Mouse (Mus musculus): ENCODE data around the gene Aktip. TPM values are rescaled to one million over a fixed set of nuclear protein-coding genes. Genes with fewer than 3 reads are reported as not detected.
A peak's percentile ranks its signal among the peaks of the same experiment; 100 is the strongest.

The Aktip gene
- total RNA-seq, 2 experiments from 2014 or later, result 63.0 to 67.4 TPM

DNA sequence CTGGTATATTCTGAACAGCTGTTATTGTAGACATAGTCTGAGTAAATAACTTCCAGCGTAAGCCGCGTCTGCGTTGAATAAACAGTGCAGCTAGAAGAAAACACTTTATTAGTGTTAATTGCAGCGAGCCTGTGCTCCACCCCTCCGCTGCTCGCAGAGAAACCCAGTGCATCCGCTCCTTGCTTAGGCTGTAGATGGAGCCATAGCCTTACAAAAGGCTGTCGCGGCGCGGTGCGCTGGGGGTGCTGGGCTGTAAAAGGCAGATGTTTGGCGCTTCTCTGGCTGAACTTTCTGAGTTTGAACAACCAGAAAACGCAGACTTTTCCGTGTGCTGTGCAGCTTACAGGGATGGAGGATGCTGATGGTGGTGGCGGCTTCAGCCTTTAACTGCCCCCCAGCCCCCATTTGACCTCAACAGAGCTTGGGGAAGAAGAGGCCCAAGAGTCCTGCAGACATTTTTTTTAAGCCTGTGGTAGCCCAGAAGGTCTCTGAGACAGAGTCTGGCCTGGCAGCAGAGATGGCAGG lies 8.9 kb downstream of the Aktip start:
- peak; percentile 34 to 73 for DNase-seq

DNA sequence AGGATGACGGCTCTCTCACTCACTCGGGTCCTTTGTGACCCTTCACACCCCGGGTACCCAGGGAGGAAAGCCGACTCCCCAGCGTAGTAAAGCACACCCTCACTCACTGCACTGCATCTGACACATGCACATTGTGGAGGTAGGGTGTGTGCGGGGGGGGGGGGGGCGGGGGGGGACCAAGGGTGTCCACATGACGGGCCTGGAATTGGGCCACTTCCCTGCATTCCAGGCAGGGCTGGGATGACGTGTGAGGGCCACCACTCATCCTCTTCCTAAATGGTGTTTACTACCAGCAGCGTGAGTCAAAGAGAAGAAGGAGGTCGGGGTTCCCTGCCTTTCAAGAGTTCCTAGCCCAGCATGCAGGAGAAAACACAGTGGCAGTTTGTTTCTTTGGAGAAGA lies 11.6 kb downstream of the Aktip start:
- no peak for DNase-seq

DNA sequence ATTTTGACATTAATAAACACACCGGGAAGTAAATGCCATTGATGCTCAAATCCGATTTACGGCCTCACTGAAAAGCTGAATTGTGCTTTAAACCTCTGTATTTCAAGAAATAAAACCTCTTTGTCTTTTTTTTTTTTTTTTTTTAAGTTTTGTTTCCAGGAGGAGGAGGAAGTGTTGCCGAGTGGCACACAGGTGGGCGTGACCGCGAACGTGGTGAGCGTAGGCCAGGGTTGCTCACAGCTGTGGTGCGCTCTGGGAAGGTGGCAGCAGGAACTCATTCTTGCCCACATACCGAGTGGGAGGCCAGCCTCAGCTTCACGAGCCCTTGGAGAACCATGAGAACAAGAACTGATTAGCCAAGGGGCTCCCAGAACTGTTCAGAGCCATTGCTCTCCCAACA lies 13.4 kb downstream of the Aktip start:
- DNase-seq, result no peak

DNA sequence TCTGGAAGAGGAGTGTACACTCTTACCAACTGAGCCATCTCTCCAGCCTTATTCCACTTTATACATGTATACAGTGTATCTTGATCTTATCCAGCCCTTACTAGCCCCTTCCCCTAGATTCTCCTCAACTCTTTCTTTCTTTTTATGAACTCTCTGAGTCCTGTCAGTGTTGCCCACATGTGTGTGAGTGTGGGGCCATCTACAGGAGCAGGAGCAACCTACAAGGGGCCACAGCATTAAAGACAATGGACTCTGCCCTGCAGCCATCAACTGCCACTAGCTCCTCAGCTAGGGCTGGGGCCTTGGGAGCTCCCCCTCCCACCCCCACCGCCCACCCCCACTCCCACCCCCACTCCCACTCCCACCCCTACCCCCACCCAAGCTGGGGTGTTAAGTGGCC lies 22.1 kb downstream of the Aktip start:
- no peak for DNase-seq

DNA sequence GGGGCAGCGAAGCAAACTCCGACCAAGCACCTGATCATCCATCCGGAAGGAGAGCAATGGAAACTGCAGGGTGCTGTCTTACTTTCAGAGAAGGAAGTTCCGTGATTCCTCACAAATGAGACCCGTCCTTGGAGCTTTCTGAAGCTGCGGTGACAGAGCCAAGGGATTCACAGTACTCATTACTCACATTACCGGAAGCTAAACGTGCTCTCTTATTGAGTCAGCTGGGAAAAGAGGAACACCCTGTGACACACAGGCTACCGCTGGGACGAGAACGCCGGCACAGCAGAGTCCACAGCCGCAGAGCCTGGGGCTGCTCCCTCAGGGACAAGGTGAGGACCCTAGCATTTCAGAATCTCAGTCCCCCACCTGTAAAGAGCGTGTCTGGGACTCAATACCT lies 23.6 kb downstream of the Aktip start:
- no peak for DNase-seq

DNA sequence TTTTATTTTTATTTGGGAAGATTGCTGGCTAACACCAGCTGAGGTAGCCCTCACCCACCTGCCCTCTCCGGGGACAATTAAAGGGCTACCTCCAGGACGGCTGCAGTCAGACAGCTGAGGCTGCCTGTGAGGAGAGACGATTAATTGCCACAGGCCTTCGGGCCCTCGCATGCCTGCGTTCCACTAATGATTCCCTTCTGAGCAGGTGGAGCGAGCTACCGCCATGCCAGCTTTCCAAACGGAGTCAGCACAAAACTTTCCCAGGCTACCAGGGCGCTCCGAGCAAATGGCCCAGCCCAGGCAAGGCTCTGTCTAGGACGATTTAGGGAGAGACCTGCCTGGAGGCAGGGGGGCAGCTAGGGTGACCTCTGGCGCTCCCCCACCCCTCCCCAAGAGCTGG lies 28.2 kb downstream of the Aktip start:
- no peak for DNase-seq

DNA sequence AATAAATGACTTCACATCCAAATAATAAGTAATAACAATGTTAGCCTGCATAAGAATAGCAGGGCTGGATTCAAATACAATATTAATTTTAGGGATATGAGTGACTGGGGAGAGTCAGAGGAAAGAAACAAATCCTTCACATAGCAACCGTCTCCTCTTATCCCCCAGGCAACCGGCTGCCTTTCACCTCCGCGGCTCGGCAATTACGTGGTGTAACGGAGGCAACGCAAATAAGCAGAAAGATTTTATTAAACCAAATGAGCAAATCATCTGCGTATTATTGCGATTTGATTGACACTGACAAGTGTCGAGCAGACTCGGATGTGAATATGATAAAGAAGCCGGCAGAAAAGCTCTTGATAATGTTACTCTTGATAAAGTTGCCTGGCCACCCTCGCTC lies 28.9 kb downstream of the Aktip start:
- no peak for DNase-seq

DNA sequence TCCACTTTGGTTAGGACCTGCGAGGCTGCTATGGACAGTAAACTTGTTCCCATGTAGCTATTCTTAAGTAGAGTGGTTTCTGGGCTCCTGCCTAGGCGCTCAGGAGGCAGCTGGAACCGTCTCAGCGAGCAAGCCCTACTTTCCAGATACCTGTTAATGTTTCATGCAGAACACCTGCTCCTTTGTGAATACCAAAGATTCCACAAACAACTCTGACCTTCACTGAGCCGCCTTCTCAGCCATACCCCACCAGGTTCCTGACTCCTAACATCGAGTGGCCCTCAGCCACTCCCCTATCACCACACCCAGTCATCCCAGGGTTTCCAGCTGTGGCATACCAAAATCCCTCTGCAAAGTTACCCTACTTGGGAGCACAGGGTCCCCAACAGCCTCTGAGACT lies 29.6 kb downstream of the Aktip start:
- DNase-seq, result no peak

DNA sequence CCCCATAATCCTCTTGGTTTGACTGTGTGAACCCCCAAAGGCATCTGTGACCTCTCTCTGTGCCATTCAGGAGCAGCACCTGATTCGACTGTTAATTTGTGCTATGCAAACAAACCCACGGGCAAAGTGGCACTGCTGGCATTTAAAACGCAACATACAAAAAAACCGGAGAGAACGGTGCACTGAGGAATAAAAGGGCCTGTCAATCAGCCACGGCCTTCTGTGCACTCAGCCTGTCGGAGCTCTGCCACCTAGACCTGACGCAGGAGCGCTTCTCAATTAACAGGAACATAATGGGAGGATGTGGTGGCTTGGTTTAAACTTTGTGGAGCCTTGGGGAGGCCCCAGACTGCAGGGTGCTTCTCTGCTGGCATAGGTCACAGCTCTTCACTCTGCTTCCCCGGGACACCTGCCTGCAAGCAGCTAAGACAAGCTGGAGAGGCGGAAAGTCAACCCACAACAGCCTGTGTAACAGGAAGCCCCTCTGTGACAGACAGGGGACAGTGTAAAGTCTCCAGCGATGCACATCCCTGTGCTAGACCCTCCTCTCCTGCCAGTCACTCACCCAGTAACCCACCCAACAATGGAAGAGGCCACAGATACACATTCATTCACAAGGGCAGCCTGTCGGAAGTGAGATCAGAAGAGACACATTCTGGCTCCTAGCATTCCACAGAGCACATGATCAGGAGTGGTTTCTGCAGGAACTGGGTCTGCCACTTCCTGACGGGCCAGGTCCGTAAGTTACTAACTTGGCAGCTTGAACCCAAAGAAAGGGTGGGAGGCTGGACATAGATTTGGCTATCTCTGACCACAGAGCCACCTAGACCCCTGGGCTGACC lies 39.6 kb downstream of the Aktip start:
- DNase-seq, result no peak

DNA sequence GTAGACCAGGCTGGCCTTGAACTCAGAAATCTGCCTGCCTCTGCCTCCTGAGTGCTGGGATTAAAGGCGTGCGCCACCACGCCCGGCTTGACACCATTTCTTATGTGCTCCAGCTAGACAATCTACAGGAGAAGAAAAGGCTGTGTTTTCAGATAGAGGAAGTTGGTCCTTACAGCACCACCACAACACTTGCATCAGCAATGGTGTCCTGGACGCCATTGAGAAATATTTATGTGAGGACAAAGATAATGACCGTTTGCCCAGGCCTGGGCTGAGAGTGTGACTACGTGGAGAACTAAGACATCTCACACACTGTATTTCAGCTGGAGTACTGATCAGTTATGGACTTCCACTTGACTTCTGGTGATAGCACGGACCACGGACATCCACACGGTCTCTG lies 41.2 kb downstream of the Aktip start:
- no peak for DNase-seq

DNA sequence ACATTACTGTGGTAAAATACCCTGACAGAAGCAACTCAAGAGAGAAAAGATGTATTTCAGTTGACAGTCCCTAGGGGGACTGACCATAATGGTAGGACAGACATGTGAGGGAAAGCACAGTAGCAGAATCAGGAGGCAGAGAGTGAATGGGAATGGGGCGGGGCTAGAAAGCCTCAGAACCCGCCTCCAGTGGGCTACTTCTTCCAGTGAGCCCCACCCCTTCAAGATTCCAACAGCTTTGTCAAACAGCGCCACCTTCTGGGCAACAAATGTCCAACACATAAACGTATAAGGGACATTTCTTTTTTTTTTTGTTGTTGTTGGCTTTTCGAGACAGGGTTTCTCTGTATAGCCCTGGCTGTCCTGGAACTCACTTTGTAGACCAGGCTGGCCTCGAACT lies 45.2 kb downstream of the Aktip start:
- no peak for DNase-seq

DNA sequence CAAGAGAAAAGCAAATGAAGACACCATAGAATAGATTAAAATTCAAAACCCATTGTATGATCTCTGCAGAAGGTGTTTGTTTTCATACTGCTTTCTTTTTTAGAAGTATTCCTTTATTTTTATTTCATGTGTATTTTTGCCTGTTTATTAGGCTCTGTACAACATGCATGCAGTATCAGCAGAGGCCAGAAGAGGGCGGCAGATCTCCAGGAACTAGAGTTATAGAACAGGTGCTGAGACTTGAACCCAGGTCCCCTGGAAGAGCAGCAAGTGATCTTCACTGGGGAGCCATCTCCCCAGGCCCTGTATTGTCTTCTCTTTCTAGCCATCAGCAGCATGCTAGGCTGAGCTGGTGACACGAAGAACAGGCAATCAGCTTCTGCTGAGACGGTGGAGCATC lies 45.9 kb downstream of the Aktip start:
- no peak for DNase-seq

DNA sequence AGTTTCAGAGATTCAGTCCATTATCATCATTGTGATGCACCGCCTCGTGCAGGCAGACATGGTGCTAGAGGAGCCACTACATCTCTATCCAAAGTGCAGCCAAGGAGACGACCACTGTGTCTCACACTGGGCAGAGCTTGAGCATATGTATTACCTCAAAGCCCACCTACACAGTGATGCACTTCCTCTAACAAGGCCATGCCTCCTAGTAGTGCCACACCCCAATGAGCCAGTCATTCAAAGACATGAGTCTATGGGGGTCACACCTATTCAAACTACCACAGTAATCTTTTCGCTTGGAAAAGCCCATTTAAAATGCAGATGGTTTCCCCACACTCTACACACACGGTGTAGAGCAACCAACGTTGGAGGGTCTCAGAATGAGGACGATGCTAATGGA lies 48.2 kb downstream of the Aktip start:
- DNase-seq, result no peak

DNA sequence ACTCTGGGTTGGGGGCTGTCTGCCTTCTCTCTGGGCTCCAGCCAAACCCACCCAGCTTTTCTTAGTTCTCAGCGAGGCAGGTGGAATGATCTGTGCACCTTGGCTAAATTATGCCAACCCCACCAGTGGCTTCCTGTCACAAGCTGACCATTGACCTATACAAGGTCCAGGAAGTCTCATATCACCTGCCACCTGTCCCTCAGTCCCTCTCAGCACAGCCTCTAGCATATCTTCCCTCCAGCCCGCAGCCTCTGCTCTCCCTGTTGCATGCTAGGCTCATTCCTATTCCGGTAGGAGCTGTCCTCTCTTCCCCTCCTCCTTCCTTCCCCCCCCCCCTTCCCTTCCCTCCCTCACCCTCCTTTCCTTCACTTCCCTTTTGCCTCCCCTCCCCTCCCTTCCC lies 50.5 kb downstream of the Aktip start:
- no peak for DNase-seq

DNA sequence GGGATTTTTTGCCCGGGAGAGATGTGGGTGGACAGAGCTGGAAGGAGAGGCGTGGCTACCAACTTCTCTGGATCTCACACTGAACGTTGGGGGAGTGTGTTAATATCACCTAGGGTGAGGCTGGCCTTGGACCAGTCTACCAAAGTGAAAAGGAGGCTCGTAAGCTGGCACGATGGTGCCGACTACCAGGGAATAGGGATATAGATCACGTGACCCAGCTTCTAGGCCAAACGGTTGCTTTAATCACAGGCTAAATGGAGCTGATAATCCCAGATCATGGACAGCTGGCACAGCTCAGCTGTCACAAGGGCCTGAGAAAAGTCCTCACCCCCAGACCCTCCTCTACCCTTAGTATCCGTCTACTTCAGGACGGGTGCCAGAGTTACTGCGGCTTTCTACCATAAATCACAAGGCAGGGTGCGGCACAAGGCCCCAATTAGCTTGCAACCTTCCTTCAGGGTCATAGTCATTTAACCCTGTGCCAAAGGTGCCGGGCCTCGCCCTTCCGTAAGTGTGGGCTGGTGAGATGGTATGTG lies 51.1 kb downstream of the Aktip start:
- DNase-seq, result peak in 1 of 2 experiments; percentile 14

DNA sequence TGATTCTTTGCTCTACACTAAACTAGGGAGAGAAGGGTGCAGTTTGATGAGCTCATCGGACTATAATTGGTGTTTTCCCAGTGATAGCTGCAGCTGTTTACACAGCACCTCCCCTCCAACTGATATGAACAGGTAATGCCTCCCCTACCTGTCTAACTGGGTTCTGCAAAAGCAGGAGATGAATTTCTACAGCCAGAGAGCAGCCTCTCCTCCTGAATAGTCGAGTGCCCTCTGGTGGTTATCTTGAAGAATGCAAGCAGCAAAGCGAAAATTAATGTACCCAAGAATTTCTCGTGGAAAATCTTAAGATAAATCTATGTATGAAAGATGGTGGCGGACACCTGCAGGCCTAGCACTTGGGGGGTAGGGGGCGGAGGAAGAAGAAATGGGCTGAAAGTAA lies 52.1 kb downstream of the Aktip start:
- DNase-seq, result peak; percentile 30 to 78

DNA sequence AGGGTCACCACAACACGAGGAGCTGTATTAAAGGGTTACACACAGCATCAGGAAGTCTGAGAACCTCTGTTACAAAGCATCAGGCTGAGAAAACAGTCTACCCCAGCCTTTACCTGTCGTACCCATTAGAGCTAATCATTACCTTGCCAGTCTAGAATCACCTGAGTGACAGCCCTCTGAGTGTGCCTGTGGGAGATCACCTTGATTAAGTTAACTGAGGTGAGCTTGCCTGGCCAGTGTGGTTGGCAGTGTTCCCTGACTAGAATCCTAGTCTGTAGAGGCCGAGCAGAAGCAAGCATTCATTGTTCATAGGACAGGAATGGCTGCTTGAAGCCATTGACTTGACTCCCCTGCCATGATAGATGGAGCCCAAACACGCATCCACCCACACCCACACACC lies 58.9 kb downstream of the Aktip start:
- no peak for DNase-seq

DNA sequence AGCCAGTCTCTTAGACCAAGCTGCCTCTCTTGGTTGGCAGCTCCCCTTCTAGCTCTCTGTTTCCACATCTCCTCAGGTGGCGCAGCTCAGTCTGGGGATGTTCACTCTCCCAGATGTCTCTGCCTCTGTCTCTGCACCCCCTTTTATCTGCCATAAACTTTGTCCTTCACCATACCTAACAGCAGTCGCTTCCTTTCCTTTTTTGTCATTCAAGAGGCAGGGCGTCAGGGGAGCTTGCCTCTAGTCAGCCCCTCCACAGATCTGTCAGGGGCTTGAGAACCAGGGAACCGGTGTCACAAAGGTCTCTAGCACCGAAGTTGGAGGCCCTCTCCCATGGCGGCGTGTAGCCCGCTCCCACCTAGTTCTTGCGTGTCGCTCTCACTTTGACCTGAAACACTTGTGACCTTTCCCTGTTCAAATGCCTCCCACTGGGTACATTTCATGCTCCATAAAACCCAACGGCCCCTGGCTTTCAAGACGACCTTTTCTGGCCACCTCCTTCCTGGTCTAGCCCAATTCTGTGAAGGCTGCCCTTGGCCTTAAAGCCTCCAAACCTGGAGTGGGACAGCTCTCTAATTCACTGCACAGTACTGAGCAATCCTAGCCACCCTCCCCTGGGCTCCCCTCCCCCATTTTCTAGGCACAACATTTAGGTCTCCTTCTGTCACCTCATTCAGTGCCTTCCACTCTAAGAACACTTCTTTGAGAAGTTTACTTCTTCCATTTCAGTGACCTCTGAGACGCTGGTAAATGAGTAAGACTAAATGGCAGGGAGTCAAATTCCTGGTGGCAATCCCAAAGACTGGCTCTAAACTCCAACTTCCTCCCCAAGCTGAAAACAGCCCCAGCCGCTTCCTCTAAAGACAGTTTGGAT lies 64.2 kb downstream of the Aktip start:
- DNase-seq, result no peak

DNA sequence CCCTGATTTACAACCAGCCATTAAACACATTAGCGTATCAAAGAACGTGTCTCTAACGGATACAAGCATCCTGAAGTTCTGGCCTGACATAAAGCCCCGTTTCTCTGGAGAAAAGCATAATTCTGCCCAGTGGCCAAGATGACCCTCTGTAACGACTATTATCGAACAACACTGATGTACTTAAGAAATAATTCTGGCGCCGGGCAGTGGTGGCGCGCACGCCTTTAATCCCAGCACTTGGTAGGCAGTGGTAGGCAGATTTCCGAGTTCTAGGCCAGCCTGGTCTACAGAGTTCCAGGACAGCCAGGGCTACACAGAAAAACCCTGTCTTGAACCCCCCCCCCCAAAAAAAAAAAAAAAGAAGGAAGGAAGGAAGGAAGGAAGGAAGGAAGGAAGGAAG lies 65.1 kb downstream of the Aktip start:
- DNase-seq, result peak in 1 of 2 experiments; percentile 25

DNA sequence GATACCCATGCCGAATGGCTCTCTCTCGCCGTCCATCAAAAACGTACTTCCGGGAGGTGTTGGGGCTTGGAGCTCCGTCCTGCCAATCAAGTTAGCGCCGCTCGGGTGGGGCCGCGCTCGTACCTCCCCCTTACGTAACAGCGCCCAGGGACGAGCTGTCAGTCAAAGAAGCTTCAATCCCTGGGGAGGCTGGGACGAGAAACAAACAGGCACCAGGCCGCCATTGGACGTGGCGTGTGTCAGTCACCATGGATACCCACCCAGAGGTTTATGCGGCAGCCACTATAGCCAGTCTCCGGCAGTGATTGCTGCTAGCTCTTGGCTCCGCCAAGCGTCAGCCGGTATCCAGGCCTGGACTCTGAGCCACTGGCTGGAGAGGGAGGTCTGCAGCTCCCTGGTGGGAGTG lies 65.7 kb downstream of the Aktip start:
- DNase-seq, result peak; percentile 99 to 100

DNA sequence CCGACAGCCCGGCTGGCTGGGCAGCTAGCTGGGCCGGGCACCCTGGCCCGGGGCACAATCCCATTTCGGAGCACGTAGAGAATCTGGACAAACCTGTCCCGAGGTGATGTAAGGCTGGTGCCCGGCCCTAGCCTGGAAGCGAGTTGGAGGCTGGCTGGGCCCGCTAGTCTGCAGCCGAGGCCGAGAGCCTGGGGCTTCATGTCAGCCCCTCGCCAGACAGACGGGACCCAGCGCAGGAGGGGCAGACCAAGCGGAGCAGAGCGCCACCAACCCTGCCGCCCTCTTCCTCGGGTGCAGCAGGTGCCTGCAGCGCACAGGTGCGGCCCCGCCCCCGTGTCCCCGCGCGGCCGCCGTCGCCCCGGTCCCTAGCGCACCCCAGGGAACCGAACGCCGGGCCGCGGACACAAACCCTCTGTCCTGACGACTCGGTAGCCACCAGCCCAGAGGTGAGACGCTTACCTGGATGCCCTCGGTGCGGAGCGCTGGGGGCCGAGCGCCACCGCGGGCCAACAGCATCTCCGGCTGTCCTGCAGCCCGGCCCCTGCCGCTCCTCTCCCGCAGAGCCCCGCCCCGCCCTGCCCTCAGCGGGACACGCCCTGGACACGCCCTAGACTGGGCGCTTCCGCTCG lies 66.2 kb downstream of the Aktip start:
- DNase-seq, result peak in 1 of 2 experiments; percentile 9

DNA sequence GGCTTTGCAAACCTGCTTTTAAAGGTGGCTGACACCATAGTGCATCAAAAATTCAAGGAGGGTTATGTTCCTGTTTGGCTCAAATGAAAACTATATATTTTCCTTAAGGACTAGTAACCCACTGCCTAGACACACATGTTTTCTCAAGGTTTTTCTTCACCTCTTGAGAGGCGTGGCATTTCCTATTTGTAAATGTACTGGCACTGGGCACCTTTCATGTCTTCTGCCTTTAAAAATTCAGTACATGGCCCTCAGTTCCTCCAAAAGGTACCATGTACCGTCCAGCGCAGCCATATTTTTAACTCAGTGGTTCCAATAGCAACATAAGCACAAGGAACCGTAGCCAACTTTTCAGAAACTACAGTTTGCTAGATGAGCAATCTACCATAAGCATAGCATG lies 67.0 kb downstream of the Aktip start:
- DNase-seq, result no peak

DNA sequence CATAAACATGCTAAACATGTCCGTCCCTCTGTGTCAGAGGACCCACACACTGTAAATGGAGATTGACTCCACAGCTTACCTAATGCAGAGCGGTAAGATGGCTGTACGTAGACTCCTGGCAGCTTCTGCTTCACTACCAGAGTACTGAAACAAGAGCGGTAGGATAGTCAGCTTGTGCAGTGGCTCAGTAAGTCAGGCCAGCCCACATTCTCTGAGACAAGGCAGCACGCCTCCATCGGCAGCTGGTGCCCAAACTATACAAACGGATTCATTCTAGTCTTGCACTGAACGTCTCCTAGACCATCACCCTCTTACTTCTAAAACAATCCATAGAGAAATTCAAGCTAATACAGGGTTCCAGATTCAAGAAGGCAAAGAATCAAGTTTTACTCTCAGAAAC lies 73.0 kb downstream of the Aktip start:
- DNase-seq, result no peak

Measured in heart, adult 18-20 months (tissue).